Mouse (Mus musculus) small intestine, adult 2 months (tissue): Measurements from ENCODE around the gene Zfp697. TPM values are rescaled to one million over a fixed set of nuclear protein-coding genes. Genes with fewer than 3 reads are reported as not detected.
"Not testable (repeated sequence)": the region's sequence is repeated elsewhere in the genome, so short reads cannot be mapped to it uniquely, and the experiment has no call there.

ENCODE experiments used
- H3K27ac ChIP-seq: fragments of 200-500 bp; 2 replicates; pipeline ENCODE4 v1.5.1; 2012; ENCODE audit warnings: low read depth, low read length, control low read depth, inconsistent platforms; ENCODE audit not compliant: insufficient read depth
- H3K27me3 ChIP-seq: fragments of 200-500 bp; 2 replicates; pipeline ENCODE4 v1.6.1; 2012; ENCODE audit warnings: mild to moderate bottlenecking, moderate library complexity, low read length, inconsistent platforms; ENCODE audit not compliant: control insufficient read depth, insufficient read depth
- H3K36me3 ChIP-seq: fragments of 200-500 bp; 2 replicates; pipeline ENCODE4 v1.6.1; 2012; ENCODE audit warnings: mild to moderate bottlenecking, low read length, control low read depth, inconsistent platforms; ENCODE audit not compliant: control insufficient read depth, insufficient read depth
- H3K4me1 ChIP-seq: fragments of 200-500 bp; 2 replicates; pipeline ENCODE4 v1.6.1; 2012; ENCODE audit warnings: low read length, inconsistent platforms, mixed read lengths; ENCODE audit not compliant: control insufficient read depth, insufficient read depth, insufficient read length
- H3K4me3 ChIP-seq: fragments of 200-500 bp; 2 replicates; pipeline ENCODE4 v1.5.1; 2012; ENCODE audit warnings: low read depth, mild to moderate bottlenecking, control low read depth, inconsistent platforms, low read length, moderate library complexity
- CTCF ChIP-seq: fragments of 200-500 bp; IDR thresholded peaks from 2 replicates; pipeline ENCODE4 v1.5.1; 2012; ENCODE audit warnings: low read depth, mild to moderate bottlenecking, control low read depth, inconsistent platforms, low read length, moderate library complexity, mixed read lengths; ENCODE audit not compliant: insufficient replicate concordance, insufficient read length; ENCODE audit errors: extremely low read depth
- POLR2A ChIP-seq: fragments of 200-500 bp; IDR thresholded peaks from 2 replicates; pipeline ENCODE4 v1.6.1; 2012; ENCODE audit warnings: low read depth, mild to moderate bottlenecking, control low read depth, inconsistent platforms, low read length, moderate library complexity
- WGBS: fragments of 180-500 bp; shearing (Covaris S2); methylation state at CpG from one replicate; pipeline ENCODE4 v1.1.7; 2018; 5-methylcytosine and 5-hydroxymethylcytosine counted together
- polyA plus RNA-seq: library from polyadenylated mRNA; depleted of rRNA; stranded (reverse); fragments of >200 nt; gene quantifications from 2 replicates; pipeline ENCODE4 v1.2.3, GENCODE M21; 2012

The Zfp697 gene
- polyA plus RNA-seq, 1 experiment, result 0.89 TPM

DNA sequence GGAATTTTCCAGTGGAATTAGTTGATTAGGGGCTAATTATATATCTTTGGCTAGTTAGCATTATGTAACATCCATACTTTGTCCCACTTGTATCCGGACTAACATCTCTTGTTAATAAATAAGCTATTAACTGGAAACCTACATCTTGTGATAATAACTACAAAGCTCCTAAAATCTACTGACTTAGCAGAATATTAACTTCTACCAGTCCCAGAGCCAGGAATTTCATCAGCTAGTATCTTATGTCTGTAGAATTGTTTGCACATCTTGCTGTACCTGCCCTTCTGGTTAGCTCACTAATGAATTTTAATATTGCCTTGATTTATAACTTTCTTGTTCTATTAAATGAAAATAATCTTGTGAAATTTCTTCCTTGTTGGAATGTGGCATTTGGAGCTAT is 252.9 kb downstream of the Zfp697 start:
- no peak overlapping the region for H3K4me3 ChIP-seq
- H3K27me3 ChIP-seq, result no peaks in the 10 kb centered on the region
- H3K4me1 ChIP-seq, result no peaks in the 10 kb centered on the region
- H3K36me3 ChIP-seq, result no peaks in the 10 kb centered on the region
- TF ChIP-seq POLR2A (no peak), CTCF (no peak)
- WGBS, result 25% methylated on average over 1 of the region's 1 CpGs
- H3K27ac ChIP-seq, result no peak overlapping the region

- no peaks in the 10 kb centered on the region for H3K4me1 ChIP-seq
- TF ChIP-seq CTCF, result no peak
- TF ChIP-seq POLR2A, result no peak
- H3K27ac ChIP-seq, result no peak overlapping the region
- H3K4me3 ChIP-seq, result no peak overlapping the region
- H3K27me3 ChIP-seq, result no peaks in the 10 kb centered on the region
- no peaks in the 10 kb centered on the region for H3K36me3 ChIP-seq
Observed at GRCm38 (mm10) chr3:98680786-98681185, 298.5 kb downstream of the Zfp697 start.

DNA sequence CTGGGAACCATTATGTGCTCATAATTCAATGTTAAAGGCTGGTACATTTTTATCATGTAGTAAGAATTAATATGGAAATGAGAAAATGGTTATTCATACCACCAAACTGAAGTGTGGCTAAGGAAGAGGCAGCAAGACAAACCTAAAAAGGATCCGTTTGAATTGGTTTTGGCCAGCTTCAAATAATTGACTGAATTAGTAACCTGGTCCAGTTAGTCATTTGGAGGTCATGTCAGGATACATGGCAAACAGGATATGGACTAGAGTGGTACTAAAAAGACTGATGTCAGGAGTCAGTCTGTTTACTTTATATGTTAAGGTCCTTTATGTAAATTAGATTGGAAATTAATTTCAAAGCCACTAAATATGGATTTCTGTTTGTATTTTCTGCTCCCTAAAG is 300.1 kb downstream of the Zfp697 start:
- no peak for TF ChIP-seq CTCF
- TF ChIP-seq POLR2A, result no peak
- 62% methylated on average over 1 of the region's 1 CpGs for WGBS
- no peak overlapping the region for H3K27ac ChIP-seq
- H3K4me3 ChIP-seq, result no peak overlapping the region
- no peaks in the 10 kb centered on the region for H3K4me1 ChIP-seq
- no peaks in the 10 kb centered on the region for H3K36me3 ChIP-seq
- no peaks in the 10 kb centered on the region for H3K27me3 ChIP-seq

DNA sequence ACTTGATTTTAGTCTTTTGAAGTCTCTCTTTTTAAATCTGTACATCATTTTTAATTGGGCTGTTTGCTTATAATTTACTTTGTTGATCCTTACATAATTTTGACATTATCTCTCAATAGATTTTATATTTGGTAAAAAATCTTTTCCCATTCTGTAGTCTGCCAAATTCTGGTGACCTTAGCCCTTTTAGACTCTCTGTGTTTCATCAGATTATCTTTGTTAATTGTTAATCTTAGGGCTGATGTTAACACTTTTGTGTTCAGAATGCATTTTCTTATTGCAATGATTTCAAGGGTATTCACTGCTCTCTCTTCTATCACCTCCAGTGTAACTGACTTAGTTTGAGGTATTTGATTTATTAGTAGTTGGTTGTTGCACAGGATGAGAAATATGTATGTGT is 338.5 kb downstream of the Zfp697 start:
- H3K4me3 ChIP-seq, result no peak overlapping the region
- no peaks in the 10 kb centered on the region for H3K36me3 ChIP-seq
- TF ChIP-seq CTCF (no peak), POLR2A (no peak)
- no peak overlapping the region for H3K27ac ChIP-seq
- no peaks in the 10 kb centered on the region for H3K27me3 ChIP-seq
- no peaks in the 10 kb centered on the region for H3K4me1 ChIP-seq

DNA sequence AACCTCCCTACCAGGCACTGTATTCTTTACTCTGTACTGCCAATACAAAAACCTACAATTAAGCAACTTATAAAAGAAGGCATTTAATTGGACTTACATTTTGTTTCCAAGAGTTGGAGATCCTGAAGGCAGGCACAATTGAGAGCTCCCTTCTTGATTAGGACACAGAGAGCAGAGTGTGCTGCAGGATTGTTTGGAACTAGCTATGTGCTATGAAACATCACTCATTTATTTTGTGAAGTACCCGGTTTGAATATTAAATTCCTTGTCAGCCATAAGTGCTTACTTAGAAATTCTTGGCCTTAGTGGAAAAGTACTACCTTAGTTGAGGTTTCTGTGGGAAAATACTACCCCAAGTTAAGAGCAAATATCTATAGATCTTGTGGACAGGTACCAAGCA is 342.1 kb downstream of the Zfp697 start, which contains the start of gene Hsd3b2:
TSS of gene Hsd3b2 (minus strand) at position 168 of the 400 bp plus-strand sequence.
- WGBS, result 83% methylated on average over 1 of the region's 1 CpGs
- no peaks in the 10 kb centered on the region for H3K36me3 ChIP-seq
- no peak within 1 kb of the TSS for H3K4me3 ChIP-seq
- no peaks in the 10 kb centered on the region for H3K27me3 ChIP-seq
- no peak for TF ChIP-seq CTCF
- no peak for TF ChIP-seq POLR2A
- H3K27ac ChIP-seq, result no peak within 1 kb of the TSS
- H3K4me1 ChIP-seq, result no peaks in the 10 kb centered on the region

- TF ChIP-seq CTCF, result no peak
- no peak for TF ChIP-seq POLR2A
- H3K36me3 ChIP-seq, result no peaks in the 10 kb centered on the region
Observed at GRCm38 (mm10) chr3:98726281-98726680, 344.0 kb downstream of the Zfp697 start.

DNA sequence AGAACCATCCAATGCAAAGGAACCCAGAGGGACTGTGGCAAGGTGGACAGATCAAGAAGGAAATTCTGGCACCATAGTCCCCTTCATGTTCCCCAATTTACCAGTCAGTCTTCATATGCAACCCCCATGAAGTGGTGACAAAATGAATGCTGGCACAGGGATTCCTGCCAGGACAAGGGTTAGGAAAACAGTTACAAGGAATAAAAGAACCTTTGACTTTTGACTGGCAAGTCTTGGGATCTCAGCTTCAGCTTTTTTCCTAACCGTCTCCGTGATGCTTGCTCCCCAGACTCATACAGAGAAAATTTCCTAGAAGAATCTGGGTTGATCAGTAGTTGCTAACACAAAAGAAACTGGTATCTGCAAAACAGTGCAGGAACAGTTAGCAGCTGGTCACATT is 351.5 kb downstream of the Zfp697 start:
- TF ChIP-seq POLR2A, result no peak
- Histone ChIP-seq H3K4me3 (no peak overlapping the region), H3K27me3 (no peaks in the 10 kb centered on the region), H3K27ac (no peak overlapping the region), H3K36me3 (no peaks in the 10 kb centered on the region), H3K4me1 (peaks cover 3% of the 10 kb centered on the region; the same call in 1 of the 2 replicates)
- WGBS, result 34% methylated on average over 2 of the region's 2 CpGs

More at GRCm38 (mm10) chr3:98726281-98726680, 344.0 kb downstream of the Zfp697 start:
- Histone ChIP-seq H3K4me3 (no peak overlapping the region), H3K27ac (no peak overlapping the region), H3K27me3 (no peaks in the 10 kb centered on the region), H3K4me1 (no peaks in the 10 kb centered on the region)
- WGBS, result 95% methylated on average over 2 of the region's 2 CpGs

DNA sequence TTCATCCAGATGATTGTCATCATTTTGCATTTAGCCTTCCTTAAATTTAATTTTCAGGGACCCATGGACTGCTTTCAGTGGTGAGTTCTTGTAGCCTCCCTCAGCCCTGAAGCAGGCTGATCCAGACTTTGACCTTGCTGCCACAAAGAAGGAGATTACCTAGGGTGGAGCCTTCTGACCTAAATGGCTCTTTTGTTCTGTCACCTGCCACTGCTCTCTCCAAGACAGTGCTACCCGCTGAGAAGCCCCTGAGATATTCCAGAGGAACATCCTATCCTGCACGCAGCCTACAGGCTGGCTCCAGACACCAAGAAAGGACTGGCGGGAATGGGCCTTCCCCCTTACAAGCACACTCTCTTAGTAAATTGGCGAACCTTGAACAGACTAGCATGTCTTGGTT is 352.1 kb downstream of the Zfp697 start:
- 26% methylated on average over 4 of the region's 4 CpGs for WGBS
- H3K27ac ChIP-seq, result no peak overlapping the region
- no peaks in the 10 kb centered on the region for H3K36me3 ChIP-seq
- TF ChIP-seq POLR2A, result no peak
- no peak for TF ChIP-seq CTCF
- no peaks in the 10 kb centered on the region for H3K27me3 ChIP-seq
- H3K4me1 ChIP-seq, result peaks cover 3% of the 10 kb centered on the region; the same call in 1 of the 2 replicates
- no peak overlapping the region for H3K4me3 ChIP-seq

DNA sequence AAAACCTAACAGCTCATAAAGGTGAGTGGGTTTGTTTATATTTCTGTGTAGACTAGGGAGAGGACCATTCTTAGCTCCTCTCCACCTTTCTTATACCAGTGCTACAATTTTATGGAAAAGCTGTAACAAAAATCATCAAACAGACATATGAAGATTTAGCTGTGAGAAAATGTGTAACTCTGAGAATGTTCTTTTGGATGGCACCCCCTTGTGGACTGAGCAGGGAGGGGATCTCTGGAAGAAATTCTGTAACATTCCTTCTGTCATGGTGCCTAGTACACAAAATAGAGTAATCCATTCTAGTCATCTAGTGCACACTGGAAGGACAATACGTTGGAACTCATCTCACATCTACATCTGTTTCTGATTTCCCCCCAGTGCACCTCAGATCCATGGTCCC is 358.8 kb downstream of the Zfp697 start:
- not testable (repeated sequence) for H3K4me3 ChIP-seq, H3K36me3 ChIP-seq, H3K27me3 ChIP-seq, H3K27ac ChIP-seq, H3K4me1 ChIP-seq
- WGBS, result 48% methylated on average over 1 of the region's 1 CpGs
